Mouse (Mus musculus): ENCODE measurements at regions not wholly inside any gene's neighbourhood (a gene's known extent, or its start where the extent isn't known, plus 50 kb on each side); places are given as distances from the start of the nearest gene placed in this dataset.

DNA sequence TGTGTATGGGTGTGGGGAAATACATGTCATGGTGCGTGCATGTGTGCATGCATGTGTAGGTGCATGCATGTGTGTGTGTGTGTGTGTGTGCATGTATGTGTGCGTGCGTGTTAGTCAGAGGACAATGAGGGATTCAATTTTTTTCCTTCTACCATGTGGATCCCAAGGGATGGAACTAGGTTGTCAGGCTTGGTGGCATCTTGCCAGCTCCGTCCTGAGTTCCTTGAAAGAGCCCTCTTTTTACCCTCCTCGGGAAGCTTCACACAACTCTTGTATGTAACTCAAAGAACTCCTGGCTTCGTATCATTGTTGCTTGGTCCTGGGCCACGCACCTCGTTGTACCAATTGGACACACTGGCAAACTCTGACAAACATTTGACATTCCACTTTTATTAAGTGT is 183.0 kb downstream of the Tle3 start:
- TF ChIP-seq EP300 (optimal IDR thresholded peaks at IDR 0.05) (no peak), CTCF (IDR thresholded peaks at IDR 0.05; ENCODE audit: low read depth) (no peak)

Measured in stomach, postnatal 0 days (tissue).